Mouse (Mus musculus) midbrain, embryonic 11.5 days (tissue): ENCODE results near the gene Hamp2. TPM values are rescaled to one million over a fixed set of nuclear protein-coding genes. Genes with fewer than 3 reads are reported as not detected.

Experiments
- ATAC-seq: fragments of 200-750 bp; cut with Nextera tagmentation; 2 replicates; pipeline ENCODE4 v1.8.0; 2017; ENCODE audit warnings: moderate TSS enrichment, moderate library complexity; ENCODE audit not compliant: low FRiP score
- DNase-seq: peaks from one replicate; pipeline ENCODE4 v3.0.0; 2015; ENCODE audit warnings: low spot score; ENCODE audit errors: missing footprints
- H3K27ac ChIP-seq: fragments of 300-500 bp; sonication (generic); 2 replicates; pipeline ENCODE4 v1.5.1; 2014; ENCODE audit warnings: low read depth, low read length
- H3K27me3 ChIP-seq: fragments of 300-500 bp; sonication (generic); 2 replicates; pipeline ENCODE4 v1.6.1; 2014; ENCODE audit warnings: mild to moderate bottlenecking, low read length, moderate library complexity, mixed read lengths; ENCODE audit not compliant: control insufficient read depth, insufficient read depth
- H3K36me3 ChIP-seq: fragments of 300-500 bp; sonication (generic); 2 replicates; pipeline ENCODE4 v1.6.1; 2014; ENCODE audit warnings: mild to moderate bottlenecking, low read length, moderate library complexity, mixed read lengths; ENCODE audit not compliant: control insufficient read depth, insufficient read depth
- H3K4me1 ChIP-seq: fragments of 300-500 bp; sonication (generic); 2 replicates; pipeline ENCODE4 v1.6.1; 2014; ENCODE audit warnings: low read length; ENCODE audit not compliant: control insufficient read depth, insufficient read depth
- H3K4me2 ChIP-seq: fragments of 300-500 bp; sonication (generic); 2 replicates; pipeline ENCODE4 v1.6.1; 2014; ENCODE audit warnings: mild to moderate bottlenecking, moderate library complexity
- H3K4me3 ChIP-seq: fragments of 300-500 bp; sonication (generic); 2 replicates; pipeline ENCODE4 v1.5.1; 2014; ENCODE audit warnings: low read depth, low read length
- H3K9ac ChIP-seq: fragments of 300-500 bp; sonication (generic); 2 replicates; pipeline ENCODE4 v1.6.1; 2014; ENCODE audit warnings: low read length
- H3K9me3 ChIP-seq: fragments of 300-500 bp; sonication (generic); 2 replicates; pipeline ENCODE4 v1.6.1; 2016; ENCODE audit warnings: low read length; ENCODE audit not compliant: control insufficient read depth
- WGBS: fragments of 180-500 bp; shearing (Covaris S2); extraction: QIAGEN DNeasy Blood & Tissue Kit; methylation state at CpG from one replicate; pipeline ENCODE4 v1.1.7; 2014; 5-methylcytosine and 5-hydroxymethylcytosine counted together
- polyA plus RNA-seq: library from polyadenylated mRNA; unstranded; fragments of >200 nt; fragmentation: Nextera tagmentation; extraction: Ambion mirVana; gene quantifications from 2 replicates; pipeline ENCODE4 v1.2.1, GENCODE M21; 2014

Gene Hamp2
- polyA plus RNA-seq, 1 experiment from 2014 or later, result not detected

GRCm38 (mm10) chr7:30965677-30966076 is 41.2 kb upstream of the Hamp2 start:
- Histone ChIP-seq H3K27me3 (no peaks in the 10 kb centered on the region), H3K9me3 (no peaks in the 10 kb centered on the region), H3K36me3 (no peaks in the 10 kb centered on the region), H3K4me3 (no peak overlapping the region), H3K4me1 (no peaks in the 10 kb centered on the region), H3K9ac (no peak overlapping the region), H3K4me2 (no peak overlapping the region), H3K27ac (no peak overlapping the region)
- DNase-seq (no peak), ATAC-seq (no peak)
- WGBS, result 74% methylated on average over 14 of the region's 14 CpGs

GRCm38 (mm10) chr7:30964366-30964765 is 39.9 kb upstream of the Hamp2 start:
- Histone ChIP-seq H3K4me1 (no peaks in the 10 kb centered on the region), H3K27me3 (no peaks in the 10 kb centered on the region), H3K9ac (no peak overlapping the region), H3K9me3 (no peaks in the 10 kb centered on the region), H3K4me2 (no peak overlapping the region), H3K4me3 (no peak overlapping the region), H3K36me3 (0 out of 2 replicates have a peak, but pooled peaks cover under 1% of the 10 kb centered on the region), H3K27ac (no peak overlapping the region)
- 92% methylated on average over 7 of the region's 7 CpGs for WGBS
- ATAC-seq (no peak), DNase-seq (no peak)

GRCm38 (mm10) chr7:30962862-30963261 is 38.4 kb upstream of the Hamp2 start:
- Histone ChIP-seq H3K4me2 (no peak overlapping the region), H3K27me3 (no peaks in the 10 kb centered on the region), H3K4me1 (peaks cover 8% of the 10 kb centered on the region), H3K36me3 (peaks cover 4% of the 10 kb centered on the region; the same call in 1 of the 2 replicates), H3K9ac (no peak overlapping the region), H3K9me3 (no peaks in the 10 kb centered on the region), H3K27ac (no peak overlapping the region), H3K4me3 (no peak overlapping the region)
- ATAC-seq (no peak), DNase-seq (no peak)
- WGBS, result 92% methylated on average over 5 of the region's 5 CpGs

GRCm38 (mm10) chr7:30959786-30960349 is 35.4 kb upstream of the Hamp2 start:
- no peak for ATAC-seq
- WGBS, result 84% methylated on average over 6 of the region's 6 CpGs
- Histone ChIP-seq H3K4me3 (no peak overlapping the region), H3K9ac (no peak overlapping the region), H3K27me3 (no peaks in the 10 kb centered on the region), H3K36me3 (peaks cover 5% of the 10 kb centered on the region; the same call in 1 of the 2 replicates), H3K9me3 (no peaks in the 10 kb centered on the region), H3K4me1 (peaks cover 18% of the 10 kb centered on the region), H3K4me2 (no peak overlapping the region), H3K27ac (no peak overlapping the region)
- peak; percentile 81 for DNase-seq

- ATAC-seq (no peak), DNase-seq (no peak)
- peaks cover 18% of the 10 kb centered on the region for H3K4me1 ChIP-seq
- peaks cover 8% of the 10 kb centered on the region; the same call in 1 of the 2 replicates for H3K36me3 ChIP-seq
- H3K9me3 ChIP-seq, result no peaks in the 10 kb centered on the region
- H3K4me3 ChIP-seq, result no peak overlapping the region
- H3K27me3 ChIP-seq, result no peaks in the 10 kb centered on the region
- WGBS, result 94% methylated on average over 9 of the region's 9 CpGs
- H3K9ac ChIP-seq, result no peak overlapping the region
- no peak overlapping the region for H3K27ac ChIP-seq
- H3K4me2 ChIP-seq, result no peak overlapping the region
Observed at GRCm38 (mm10) chr7:30958866-30959487, 34.5 kb upstream of the Hamp2 start.

- Histone ChIP-seq H3K4me1 (peaks cover 18% of the 10 kb centered on the region), H3K4me2 (peak overlapping the region; percentile 80), H3K27me3 (no peaks in the 10 kb centered on the region), H3K27ac (no peak overlapping the region; the same call in 1 of the 2 replicates), H3K9me3 (no peaks in the 10 kb centered on the region), H3K9ac (peak overlapping the region; percentile 99), H3K36me3 (peaks cover 14% of the 10 kb centered on the region), H3K4me3 (peak overlapping the region; percentile 95)
- WGBS, result 77% methylated on average over 28 of the region's 28 CpGs
- no peak for ATAC-seq
- peak; percentile 83 for DNase-seq
Observed at GRCm38 (mm10) chr7:30958109-30958865, 33.8 kb upstream of the Hamp2 start.

GRCm38 (mm10) chr7:30957367-30957783 is 32.9 kb upstream of the Hamp2 start:
- 0% methylated on average over 43 of the region's 43 CpGs for WGBS
- Histone ChIP-seq H3K36me3 (peaks cover 15% of the 10 kb centered on the region), H3K9me3 (no peaks in the 10 kb centered on the region)

GRCm38 (mm10) chr7:30956756-30957366 is 32.4 kb upstream of the Hamp2 start, which contains the start of gene Usf2:
Gene Usf2 (minus strand): TSS chr7:30956803.
- Histone ChIP-seq H3K27ac (peak within 1 kb of the TSS; percentile 95), H3K4me3 (peak within 1 kb of the TSS; percentile 95), H3K36me3 (peaks cover 15% of the 10 kb centered on the region), H3K4me2 (peak within 1 kb of the TSS; percentile 80), H3K4me1 (peaks cover 18% of the 10 kb centered on the region), H3K9me3 (no peaks in the 10 kb centered on the region), H3K9ac (peak within 1 kb of the TSS; percentile 99), H3K27me3 (no peaks in the 10 kb centered on the region)
- WGBS, result 0% methylated on average over 16 of the region's 82 CpGs
- DNase-seq (peak; percentile 96), ATAC-seq (peak; percentile 60)

More at GRCm38 (mm10) chr7:30957367-30957783, 32.9 kb upstream of the Hamp2 start:
- Histone ChIP-seq H3K4me2 (peak overlapping the region; percentile 80), H3K9ac (peak overlapping the region; percentile 99), H3K4me1 (peaks cover 18% of the 10 kb centered on the region), H3K4me3 (peak overlapping the region; percentile 95), H3K27me3 (no peaks in the 10 kb centered on the region), H3K27ac (peak overlapping the region; percentile 95)
- DNase-seq (peak; percentile 99), ATAC-seq (peak; percentile 60)
